Mouse (Mus musculus) G1E (cell line): ENCODE results near the gene Cnr2.

Experiments
- CTCF ChIP-seq: IDR thresholded peaks from 2 replicates; pipeline ENCODE4 v1.5.1; 2012; ENCODE audit warnings: low read depth, low read length, inconsistent platforms, mixed read lengths
- GATA1 ChIP-seq: IDR thresholded peaks from 2 replicates; pipeline ENCODE4 v1.6.1; 2012; ENCODE audit warnings: borderline replicate concordance, low read length, inconsistent platforms, mixed read lengths
- TAL1 ChIP-seq: conservative IDR thresholded peaks from 2 replicates; pipeline ENCODE4 v1.6.1; 2012; ENCODE audit warnings: low read depth, low read length, inconsistent platforms, mixed read lengths

GRCm38 (mm10) chr4:135847581-135847980 is 47.6 kb upstream of the Cnr2 start:
- no peak for TF ChIP-seq TAL1
- no peak for TF ChIP-seq CTCF
- no peak for TF ChIP-seq GATA1
